Mouse (Mus musculus) lung, adult 2 months (tissue): Measurements from ENCODE around the gene Prr5. TPM values are rescaled to one million over a fixed set of nuclear protein-coding genes. Genes with fewer than 3 reads are reported as not detected.
A peak's percentile ranks its signal among the peaks of the same experiment; 100 is the strongest.

Experiments used
- DNase-seq: peaks from one replicate; pipeline ENCODE4 v3.0.0; 2022
- H3K4me1 ChIP-seq: fragments of 200-500 bp; 2 replicates; pipeline ENCODE4 v1.6.1; 2011; ENCODE audit warnings: low read length; ENCODE audit not compliant: control insufficient read depth, insufficient read depth
- H3K4me3 ChIP-seq: fragments of 200-500 bp; replicated peaks from 2 replicates; pipeline ENCODE3; 2011; ENCODE audit warnings: low read depth, mild to moderate bottlenecking, control low read depth, low read length; ENCODE audit errors: extremely low read depth
- CTCF ChIP-seq: fragments of 200-500 bp; IDR thresholded peaks from 2 replicates; pipeline ENCODE4 v1.5.1; 2011; ENCODE audit warnings: mild to moderate bottlenecking, low read length, control low read depth; ENCODE audit not compliant: insufficient read depth
- POLR2A ChIP-seq: fragments of 200-500 bp; IDR thresholded peaks from 2 replicates; pipeline ENCODE4 v1.6.1; 2011; ENCODE audit warnings: low read depth, mild to moderate bottlenecking, control low read depth, low read length, borderline replicate concordance; ENCODE audit errors: extremely low read depth
- WGBS: fragments of 180-500 bp; shearing (Covaris S2); methylation state at CpG from one replicate; pipeline ENCODE4 v1.1.7; 2018; 5-methylcytosine and 5-hydroxymethylcytosine counted together
- polyA plus RNA-seq: library from polyadenylated mRNA; depleted of rRNA; stranded (reverse); fragments of >200 nt; gene quantifications from 2 replicates; pipeline ENCODE4 v1.2.3, GENCODE M21; 2012

Gene Prr5
- polyA plus RNA-seq, 1 experiment: 12.9 TPM

DNA sequence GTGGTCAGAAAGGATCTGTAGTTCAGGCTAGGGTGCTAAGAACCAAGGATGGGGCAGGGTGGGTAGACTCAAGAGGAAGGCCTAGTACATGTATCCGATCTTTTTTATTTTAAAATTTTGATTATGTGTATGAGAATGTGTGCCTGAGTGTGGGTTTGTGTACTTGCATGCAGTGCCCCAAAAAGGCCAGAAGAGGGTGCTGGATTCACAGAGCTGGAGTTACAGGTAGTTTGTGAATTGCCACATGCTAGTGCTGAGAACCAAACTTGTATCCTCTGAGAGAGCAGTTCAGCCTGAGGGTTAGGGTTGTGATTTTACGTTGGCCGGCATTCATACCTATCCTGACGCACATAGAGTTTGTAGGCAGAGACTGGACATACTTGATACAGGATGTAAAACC lies 9.7 kb downstream of the Prr5 start:
- WGBS: 99% methylated on average over 4 of the region's 4 CpGs
- Histone ChIP-seq H3K4me3 (no peak overlapping the region), H3K4me1 (peaks cover 3% of the 10 kb centered on the region; the same call in 1 of the 2 replicates)
- TF ChIP-seq POLR2A (no peak), CTCF (peak; percentile 34; the same call in 1 of the 2 replicates)
- DNase-seq: no peak

DNA sequence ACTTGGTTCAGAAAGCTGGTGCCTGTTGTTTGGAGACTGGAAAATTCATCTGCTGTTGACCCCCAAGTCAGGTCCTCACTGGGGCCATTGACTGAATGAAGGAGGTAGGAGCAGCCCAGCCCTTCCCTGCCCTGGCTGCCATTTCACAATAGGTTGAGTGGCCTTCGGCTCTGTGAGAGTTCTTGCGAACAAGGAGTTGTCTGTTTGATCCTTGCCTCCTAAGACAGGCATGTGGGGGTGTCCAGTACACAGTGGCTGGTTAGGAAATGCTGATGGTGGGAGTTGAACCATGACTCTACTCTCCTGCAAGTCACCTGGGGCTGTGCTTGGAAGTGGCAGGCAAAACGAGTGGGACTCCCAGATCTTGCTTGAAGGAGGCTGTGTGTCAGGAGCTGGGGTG lies 10.4 kb downstream of the Prr5 start:
- H3K4me1 ChIP-seq: peaks cover 3% of the 10 kb centered on the region; the same call in 1 of the 2 replicates
- H3K4me3 ChIP-seq: no peak overlapping the region
- no peak for DNase-seq
- TF ChIP-seq POLR2A (no peak), CTCF (no peak)
- WGBS: 73% methylated on average over 3 of the region's 3 CpGs

DNA sequence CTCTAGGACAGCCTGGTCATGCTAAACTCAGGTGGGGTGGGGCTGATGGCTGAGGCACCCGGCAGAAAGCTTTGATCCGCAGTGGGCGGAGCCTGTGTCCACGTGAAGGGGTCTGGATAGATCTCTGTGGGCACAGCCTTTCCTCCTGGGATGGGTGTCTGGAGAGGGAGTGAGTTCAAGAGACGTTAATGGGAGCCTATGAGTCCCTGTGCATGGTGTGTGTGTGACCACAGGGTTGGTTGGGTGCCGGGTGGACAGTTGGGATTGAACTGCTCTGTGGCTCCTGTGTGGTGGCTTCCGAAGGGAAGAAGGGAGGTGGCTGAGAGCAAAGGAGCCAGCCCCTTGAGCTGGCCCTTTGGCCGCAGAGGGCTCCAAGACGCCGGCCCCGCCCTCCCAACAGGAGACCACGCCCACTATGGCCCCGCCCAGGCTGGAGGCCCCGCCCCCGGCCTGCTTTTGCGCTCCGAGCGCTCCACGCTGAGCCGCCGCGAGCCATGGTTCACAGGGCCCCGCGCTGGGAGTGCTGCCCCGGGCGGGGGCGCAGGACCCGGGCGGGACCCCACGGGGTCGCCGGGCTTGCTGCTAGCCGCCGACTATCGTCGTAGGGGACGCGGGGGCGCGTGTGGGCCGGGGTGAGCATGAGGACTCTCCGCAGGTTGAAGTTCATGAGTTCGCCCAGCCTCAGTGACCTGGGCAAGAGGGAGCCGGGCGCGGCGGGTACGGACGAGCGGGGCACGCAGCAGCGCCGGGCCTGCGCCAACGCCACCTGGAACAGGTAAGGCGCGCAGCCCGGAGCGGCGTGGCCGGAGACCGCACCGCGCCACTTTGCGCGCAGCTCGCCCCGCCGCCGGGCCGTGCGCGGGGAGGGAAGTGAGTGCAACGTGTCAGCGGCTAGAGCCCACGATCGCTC lies 11.4 kb downstream of the Prr5 start:
- TF ChIP-seq CTCF (no peak), POLR2A (no peak)
- peaks cover 3% of the 10 kb centered on the region; the same call in 1 of the 2 replicates for H3K4me1 ChIP-seq
- DNase-seq: peak; percentile 93
- H3K4me3 ChIP-seq: peak overlapping the region; percentile 52
- WGBS: under 1% methylated on average over 77 of the region's 77 CpGs

DNA sequence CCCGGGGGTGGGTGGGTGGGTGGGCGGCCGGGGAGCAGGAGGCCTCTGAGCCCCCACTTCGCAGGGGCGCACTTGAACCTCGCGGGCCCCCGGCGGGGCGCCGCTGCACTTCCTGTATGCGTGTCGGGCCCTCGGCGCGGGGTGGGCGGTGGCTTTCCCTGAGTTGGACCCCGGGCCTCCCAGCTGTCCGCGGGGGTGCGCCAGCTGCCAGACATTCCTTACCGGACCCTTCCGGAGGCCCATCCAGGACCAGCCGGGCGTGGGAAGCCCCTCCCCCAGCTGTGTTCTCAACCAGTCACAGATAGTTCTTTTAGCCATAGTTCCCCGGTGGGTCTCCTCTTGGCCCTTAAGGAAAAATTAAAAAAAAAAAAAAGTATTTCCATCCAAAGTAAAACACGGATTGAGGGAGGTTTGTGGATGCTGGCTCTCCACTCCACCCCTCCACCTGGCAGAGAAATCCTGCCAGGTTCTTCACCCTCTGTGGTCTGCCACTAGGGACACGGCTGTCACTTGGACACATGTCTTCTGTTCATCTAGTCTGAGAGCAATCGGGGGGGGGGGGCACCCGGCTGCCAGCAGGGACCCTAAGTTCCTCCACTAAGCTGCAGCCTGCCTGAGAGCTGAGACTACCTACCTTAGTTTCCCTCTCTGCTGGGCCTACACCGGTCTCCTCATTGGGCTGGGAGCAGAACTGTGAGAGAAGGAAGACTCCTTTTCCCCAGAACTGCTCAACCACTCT lies 12.2 kb downstream of the Prr5 start:
- peaks cover 3% of the 10 kb centered on the region; the same call in 1 of the 2 replicates for H3K4me1 ChIP-seq
- 4% methylated on average over 31 of the region's 31 CpGs for WGBS
- no peak for DNase-seq
- no peak for TF ChIP-seq CTCF
- TF ChIP-seq POLR2A: no peak
- peak overlapping the region; percentile 52 for H3K4me3 ChIP-seq

DNA sequence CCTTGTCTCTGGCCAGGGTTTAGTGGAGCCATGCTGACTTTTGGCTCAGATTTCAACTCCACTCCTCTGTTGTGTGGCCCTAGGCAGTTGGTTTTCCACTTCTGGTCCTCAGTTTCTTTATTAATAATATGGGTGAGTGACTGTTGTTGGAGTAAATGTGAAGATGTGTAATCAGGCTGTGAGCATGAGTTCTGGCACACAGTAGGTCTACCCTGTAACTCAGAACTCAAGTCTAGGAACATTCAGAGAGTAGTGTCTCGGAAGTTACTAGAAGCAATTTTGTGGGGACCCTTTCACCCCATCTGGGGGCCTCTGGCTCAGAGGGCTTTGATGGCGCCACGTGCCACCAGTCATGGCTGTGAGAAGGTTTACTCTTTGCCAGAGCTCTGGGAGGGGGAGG lies 12.8 kb downstream of the Prr5 start:
- WGBS: 79% methylated on average over 3 of the region's 3 CpGs
- no peak for DNase-seq
- Histone ChIP-seq H3K4me3 (no peak overlapping the region), H3K4me1 (peaks cover 3% of the 10 kb centered on the region; the same call in 1 of the 2 replicates)
- TF ChIP-seq POLR2A: no peak
- TF ChIP-seq CTCF: no peak

DNA sequence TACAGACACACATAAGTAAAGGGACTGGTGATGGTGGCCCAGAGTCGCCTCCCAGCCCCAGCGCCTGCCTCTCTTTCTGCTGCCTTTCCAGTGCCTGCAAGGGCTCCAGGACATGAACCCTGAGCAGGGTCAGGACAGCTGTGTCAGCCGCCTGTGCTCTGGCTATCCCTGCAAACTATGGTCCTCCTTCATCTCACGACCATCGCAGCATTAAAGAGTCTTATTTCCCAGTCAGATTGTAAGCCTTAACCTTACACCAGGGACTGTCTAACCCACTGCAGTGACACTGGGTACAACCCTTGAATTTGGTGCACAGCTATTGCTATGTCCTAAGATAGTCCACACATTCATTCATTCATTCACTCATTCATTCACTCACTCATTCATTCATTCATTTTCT lies 13.4 kb downstream of the Prr5 start:
- Histone ChIP-seq H3K4me3 (no peak overlapping the region), H3K4me1 (peaks cover 3% of the 10 kb centered on the region; the same call in 1 of the 2 replicates)
- no peak for TF ChIP-seq CTCF
- TF ChIP-seq POLR2A: no peak
- WGBS: 85% methylated on average over 5 of the region's 5 CpGs
- DNase-seq: no peak

DNA sequence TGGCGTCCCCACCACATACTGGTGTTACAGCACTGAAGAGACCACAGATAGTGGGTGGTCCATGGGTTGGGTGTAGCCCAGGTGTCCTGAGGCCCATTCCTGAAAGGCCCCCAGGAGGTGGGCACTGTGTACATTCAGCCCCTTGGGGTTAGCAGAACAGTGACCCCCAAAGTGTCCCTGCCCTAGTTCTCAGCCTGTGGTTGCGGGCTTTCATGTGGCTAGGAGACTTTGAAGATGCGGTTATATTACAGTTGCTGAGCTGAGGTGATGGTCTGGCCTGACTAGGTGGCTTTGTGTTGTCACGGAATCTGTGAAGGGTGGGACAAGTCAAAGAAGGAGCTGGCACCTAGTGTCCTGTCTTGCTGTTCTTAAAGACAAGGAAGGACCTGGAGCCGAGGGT lies 15.1 kb downstream of the Prr5 start:
- TF ChIP-seq CTCF (no peak), POLR2A (no peak)
- no peak for DNase-seq
- 79% methylated on average over 5 of the region's 5 CpGs for WGBS
- peaks cover 3% of the 10 kb centered on the region; the same call in 1 of the 2 replicates for H3K4me1 ChIP-seq
- no peak overlapping the region for H3K4me3 ChIP-seq

DNA sequence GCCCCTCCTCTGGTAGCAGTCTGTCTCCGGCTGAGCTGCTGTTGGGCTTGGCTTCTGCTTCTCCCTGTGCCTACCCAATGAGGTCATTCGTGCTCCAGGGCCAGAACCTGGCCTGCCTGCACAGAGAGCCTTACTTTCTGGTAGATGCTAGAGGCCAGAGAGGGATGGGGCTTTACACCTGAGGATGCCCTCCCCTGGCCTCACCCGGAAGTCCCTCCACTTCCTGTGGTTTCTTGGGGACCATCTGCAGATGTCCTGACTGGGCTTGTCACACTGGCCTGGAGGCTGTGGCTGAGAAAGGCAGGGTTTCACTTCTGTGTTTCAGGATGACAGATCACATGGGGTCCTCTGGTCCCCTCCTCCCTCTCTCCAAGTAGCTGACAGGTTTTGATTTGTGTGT lies 16.0 kb downstream of the Prr5 start:
- no peak for DNase-seq
- WGBS: 55% methylated on average over 3 of the region's 3 CpGs
- TF ChIP-seq CTCF (no peak), POLR2A (no peak)
- H3K4me3 ChIP-seq: no peak overlapping the region
- peaks cover 3% of the 10 kb centered on the region; the same call in 1 of the 2 replicates for H3K4me1 ChIP-seq

DNA sequence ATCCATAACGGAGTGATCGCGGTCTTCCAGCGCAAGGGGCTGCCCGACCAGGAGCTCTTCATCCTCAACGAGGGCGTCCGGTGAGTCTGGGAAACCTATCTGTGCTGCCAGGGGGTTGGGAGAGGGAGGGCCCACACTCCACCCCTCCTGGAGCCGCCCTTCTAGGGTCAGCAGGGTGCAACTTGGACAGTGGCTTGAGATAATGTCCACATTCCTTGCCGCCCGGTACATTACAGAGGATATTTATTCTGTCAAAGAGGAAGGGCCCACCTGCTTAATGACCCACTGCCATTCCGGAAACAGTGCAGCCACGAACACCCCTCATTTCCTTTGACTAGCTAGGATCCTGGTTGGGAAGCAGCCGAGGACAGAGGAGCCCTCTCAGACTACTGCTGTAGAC lies 18.5 kb downstream of the Prr5 start:
- TF ChIP-seq POLR2A (no peak), CTCF (no peak)
- 58% methylated on average over 14 of the region's 14 CpGs for WGBS
- H3K4me3 ChIP-seq: no peak overlapping the region
- no peak for DNase-seq
- no peaks in the 10 kb centered on the region for H3K4me1 ChIP-seq
